Mouse (Mus musculus): ENCODE data around the gene Rtn4r. TPM values are rescaled to one million over a fixed set of nuclear protein-coding genes. Genes with fewer than 3 reads are reported as not detected.

Gene Rtn4r
- 3.0 and 4.3 TPM in 2 replicates for polyA plus RNA-seq (2015; fragmentation: Nextera tagmentation; extraction: Ambion mirVana)

- ATAC-seq (ENCODE audit: insufficient read depth, low FRiP score, low read depth): peak; percentile 68
- H3K27me3 ChIP-seq (replicated peaks): peaks cover 36% of the 10 kb centered on the region
- peak within 1 kb of the TSS; percentile 23 for H3K9ac ChIP-seq
- peaks cover 24% of the 10 kb centered on the region; the same call in 1 of the 2 replicates for H3K4me1 ChIP-seq
- H3K9me3 ChIP-seq: no peaks in the 10 kb centered on the region
- H3K4me2 ChIP-seq: peak within 1 kb of the TSS; percentile 99
- H3K27ac ChIP-seq: no peak within 1 kb of the TSS
- H3K4me3 ChIP-seq (replicated peaks): peak within 1 kb of the TSS; percentile 61
- WGBS: under 1% methylated on average over 61 of the region's 96 CpGs
- H3K36me3 ChIP-seq: no peaks in the 10 kb centered on the region
Measured at GRCm38 (mm10) chr16:18127241-18127861, at the start of gene Rtn4r. TSS of gene Rtn4r (plus strand) at chr16:18127642.

GRCm38 (mm10) chr16:18078314-18079015 lies 49.0 kb upstream of the Rtn4r start:
- H3K4me2 ChIP-seq: no peak overlapping the region
- ATAC-seq (ENCODE audit: insufficient read depth, low FRiP score, low read depth): no peak
- no peaks in the 10 kb centered on the region for H3K27me3 ChIP-seq (replicated peaks)
- whole genome bisulfite sequencing: 80% methylated on average over 5 of the region's 5 CpGs
- no peaks in the 10 kb centered on the region for H3K4me1 ChIP-seq
- no peak overlapping the region for H3K27ac ChIP-seq
- H3K4me3 ChIP-seq (replicated peaks): no peak overlapping the region
- H3K36me3 ChIP-seq: no peaks in the 10 kb centered on the region
- H3K9me3 ChIP-seq: no peaks in the 10 kb centered on the region
- H3K9ac ChIP-seq: no peak overlapping the region

- H3K27me3 ChIP-seq (replicated peaks): no peaks in the 10 kb centered on the region
- no peaks in the 10 kb centered on the region for H3K9me3 ChIP-seq
- no peak overlapping the region for H3K4me2 ChIP-seq
- H3K4me1 ChIP-seq: no peaks in the 10 kb centered on the region
- no peak overlapping the region for H3K4me3 ChIP-seq (replicated peaks)
- no peak overlapping the region for H3K9ac ChIP-seq
- H3K36me3 ChIP-seq: no peaks in the 10 kb centered on the region
- no peak for ATAC-seq (ENCODE audit: insufficient read depth, low FRiP score, low read depth)
- H3K27ac ChIP-seq: no peak overlapping the region
- WGBS: 82% methylated on average over 2 of the region's 2 CpGs
Measured at GRCm38 (mm10) chr16:18079300-18079699, 48.1 kb upstream of the Rtn4r start.

GRCm38 (mm10) chr16:18080171-18080570 lies 47.3 kb upstream of the Rtn4r start:
- 81% methylated on average over 7 of the region's 7 CpGs for WGBS
- Histone ChIP-seq H3K9ac (no peak overlapping the region), H3K36me3 (no peaks in the 10 kb centered on the region), H3K4me1 (no peaks in the 10 kb centered on the region), H3K4me3 (replicated peaks) (no peak overlapping the region), H3K27me3 (replicated peaks) (no peaks in the 10 kb centered on the region), H3K4me2 (no peak overlapping the region), H3K27ac (no peak overlapping the region), H3K9me3 (no peaks in the 10 kb centered on the region)
- no peak for ATAC-seq (ENCODE audit: insufficient read depth, low FRiP score, low read depth)

GRCm38 (mm10) chr16:18081149-18081827 lies 46.2 kb upstream of the Rtn4r start:
- Histone ChIP-seq H3K4me3 (replicated peaks) (no peak overlapping the region), H3K27ac (no peak overlapping the region), H3K4me2 (no peak overlapping the region), H3K27me3 (replicated peaks) (no peaks in the 10 kb centered on the region), H3K36me3 (no peaks in the 10 kb centered on the region), H3K9me3 (no peaks in the 10 kb centered on the region), H3K9ac (no peak overlapping the region), H3K4me1 (no peaks in the 10 kb centered on the region)
- 73% methylated on average over 10 of the region's 10 CpGs for WGBS
- no peak for ATAC-seq (ENCODE audit: insufficient read depth, low FRiP score, low read depth)

- ATAC-seq (ENCODE audit: insufficient read depth, low FRiP score, low read depth): no peak
- Histone ChIP-seq H3K27ac (no peak overlapping the region), H3K36me3 (no peaks in the 10 kb centered on the region), H3K4me3 (replicated peaks) (no peak overlapping the region), H3K9ac (no peak overlapping the region), H3K9me3 (no peaks in the 10 kb centered on the region), H3K4me1 (no peaks in the 10 kb centered on the region; the same call in 1 of the 2 replicates), H3K4me2 (no peak overlapping the region), H3K27me3 (replicated peaks) (no peaks in the 10 kb centered on the region)
- 79% methylated on average over 1 of the region's 1 CpGs for WGBS
Measured at GRCm38 (mm10) chr16:18082291-18082690, 45.2 kb upstream of the Rtn4r start.

- Histone ChIP-seq H3K9me3 (no peaks in the 10 kb centered on the region), H3K27ac (no peak overlapping the region), H3K4me3 (replicated peaks) (no peak overlapping the region), H3K36me3 (no peaks in the 10 kb centered on the region), H3K4me1 (peaks cover 2% of the 10 kb centered on the region; the same call in 1 of the 2 replicates), H3K9ac (no peak overlapping the region), H3K27me3 (replicated peaks) (no peaks in the 10 kb centered on the region), H3K4me2 (no peak overlapping the region)
- ATAC-seq (ENCODE audit: insufficient read depth, low FRiP score, low read depth): no peak
- WGBS: 84% methylated on average over 18 of the region's 18 CpGs
Measured at GRCm38 (mm10) chr16:18083231-18083951, 44.1 kb upstream of the Rtn4r start.

- H3K4me2 ChIP-seq: no peak overlapping the region
- H3K9me3 ChIP-seq: no peaks in the 10 kb centered on the region
- H3K4me3 ChIP-seq (replicated peaks): no peak overlapping the region
- WGBS: 85% methylated on average over 7 of the region's 7 CpGs
- H3K27me3 ChIP-seq (replicated peaks): no peaks in the 10 kb centered on the region
- H3K36me3 ChIP-seq: no peaks in the 10 kb centered on the region
- H3K27ac ChIP-seq: no peak overlapping the region
- H3K4me1 ChIP-seq: peaks cover 3% of the 10 kb centered on the region; the same call in 1 of the 2 replicates
- ATAC-seq (ENCODE audit: insufficient read depth, low FRiP score, low read depth): no peak
- H3K9ac ChIP-seq: no peak overlapping the region
Measured at GRCm38 (mm10) chr16:18084262-18084661, 43.2 kb upstream of the Rtn4r start.

- Histone ChIP-seq H3K4me1 (peaks cover 9% of the 10 kb centered on the region; the same call in 1 of the 2 replicates), H3K27ac (no peak overlapping the region), H3K4me2 (no peak overlapping the region), H3K36me3 (no peaks in the 10 kb centered on the region), H3K27me3 (replicated peaks) (no peaks in the 10 kb centered on the region), H3K9me3 (no peaks in the 10 kb centered on the region), H3K9ac (no peak overlapping the region), H3K4me3 (replicated peaks) (no peak overlapping the region)
- ATAC-seq (ENCODE audit: insufficient read depth, low FRiP score, low read depth): no peak
- 82% methylated on average over 5 of the region's 5 CpGs for WGBS
Measured at GRCm38 (mm10) chr16:18087101-18087500, 40.3 kb upstream of the Rtn4r start.

GRCm38 (mm10) chr16:18096348-18096747 lies 31.1 kb upstream of the Rtn4r start:
- no peak overlapping the region for H3K27ac ChIP-seq
- WGBS: 31% methylated on average over 5 of the region's 5 CpGs
- no peak for ATAC-seq (ENCODE audit: insufficient read depth, low FRiP score, low read depth)

GRCm38 (mm10) chr16:18102816-18103215 lies 24.6 kb upstream of the Rtn4r start:
- H3K27ac ChIP-seq: no peak overlapping the region
- no peaks in the 10 kb centered on the region for H3K27me3 ChIP-seq (replicated peaks)
- no peaks in the 10 kb centered on the region for H3K36me3 ChIP-seq
- H3K4me1 ChIP-seq: no peaks in the 10 kb centered on the region
- no peak overlapping the region for H3K4me2 ChIP-seq
- no peak overlapping the region for H3K4me3 ChIP-seq (replicated peaks)
- 66% methylated on average over 4 of the region's 4 CpGs for WGBS
- no peaks in the 10 kb centered on the region for H3K9me3 ChIP-seq
- no peak overlapping the region for H3K9ac ChIP-seq
- ATAC-seq (ENCODE audit: insufficient read depth, low FRiP score, low read depth): no peak

More at GRCm38 (mm10) chr16:18096348-18096747, 31.1 kb upstream of the Rtn4r start:
- Histone ChIP-seq H3K9ac (no peak overlapping the region), H3K4me2 (no peak overlapping the region), H3K4me3 (replicated peaks) (no peak overlapping the region), H3K4me1 (no peaks in the 10 kb centered on the region), H3K36me3 (no peaks in the 10 kb centered on the region), H3K27me3 (replicated peaks) (no peaks in the 10 kb centered on the region), H3K9me3 (no peaks in the 10 kb centered on the region)

Data from stomach, embryonic 15.5 days (tissue).